Mouse (Mus musculus) myocyte (in vitro differentiated cells): ENCODE data around the gene Akr1b7.

ENCODE experiments used
- E2F4 ChIP-seq: IDR thresholded peaks from one replicate; pipeline ENCODE4 v1.6.1; 2011; ENCODE audit warnings: mild to moderate bottlenecking, control low read depth, moderate library complexity; ENCODE audit not compliant: insufficient read depth
- POLR2AphosphoS2 ChIP-seq: IDR thresholded peaks from one replicate; pipeline ENCODE4 v1.6.1; 2011; ENCODE audit warnings: low read depth, control low read depth; ENCODE audit not compliant: insufficient read length
- USF1 ChIP-seq: IDR thresholded peaks from one replicate; pipeline ENCODE4 v1.6.1; 2011; ENCODE audit warnings: low read depth, mild to moderate bottlenecking, control low read depth, moderate library complexity

DNA sequence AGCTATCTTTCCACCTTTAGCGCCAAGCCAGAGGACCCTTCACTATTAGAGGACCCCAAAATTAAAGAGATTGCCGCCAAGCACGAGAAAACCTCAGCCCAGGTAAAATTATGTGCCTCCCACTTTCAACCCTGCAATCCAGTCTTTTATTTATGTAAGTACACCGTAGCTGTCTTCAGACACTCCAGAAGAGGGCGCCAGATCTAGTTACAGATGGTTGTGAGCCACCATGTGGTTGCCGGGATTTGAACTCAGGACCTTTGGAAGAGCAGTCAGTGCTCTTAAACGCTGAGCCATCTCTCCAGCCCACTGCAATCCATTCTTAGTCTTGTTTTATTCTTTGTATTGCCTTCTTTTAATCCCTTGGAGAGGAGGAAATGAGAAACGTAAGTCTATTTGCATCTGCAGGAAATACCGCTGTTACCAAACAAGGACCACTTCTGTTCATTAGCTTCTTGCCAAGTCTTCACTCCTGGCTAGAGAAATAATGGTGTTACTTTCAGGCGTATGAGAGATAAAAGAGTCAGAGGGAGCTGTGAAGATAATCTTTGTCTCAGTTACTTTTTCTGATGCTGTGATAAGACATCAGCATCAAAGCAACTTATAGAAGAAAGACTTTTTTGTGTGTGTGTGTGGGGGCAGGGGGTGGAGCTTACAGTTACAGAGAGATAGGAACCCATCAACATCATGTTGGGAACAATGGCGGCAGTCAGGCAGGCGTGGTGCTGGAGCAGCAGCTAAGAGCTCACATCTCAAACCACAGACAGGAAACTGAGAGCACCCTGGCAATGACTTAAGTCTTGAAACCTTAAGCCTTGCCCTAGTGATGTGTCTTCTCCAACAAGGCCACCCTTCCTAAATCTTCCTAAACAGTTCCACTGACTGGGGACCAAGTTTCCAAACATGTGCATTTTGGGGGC lies 47.7 kb upstream of the Akr1b7 start:
- TF ChIP-seq USF1 (no peak), POLR2AphosphoS2 (no peak), E2F4 (no peak)
